In the genomic region with DNA sequence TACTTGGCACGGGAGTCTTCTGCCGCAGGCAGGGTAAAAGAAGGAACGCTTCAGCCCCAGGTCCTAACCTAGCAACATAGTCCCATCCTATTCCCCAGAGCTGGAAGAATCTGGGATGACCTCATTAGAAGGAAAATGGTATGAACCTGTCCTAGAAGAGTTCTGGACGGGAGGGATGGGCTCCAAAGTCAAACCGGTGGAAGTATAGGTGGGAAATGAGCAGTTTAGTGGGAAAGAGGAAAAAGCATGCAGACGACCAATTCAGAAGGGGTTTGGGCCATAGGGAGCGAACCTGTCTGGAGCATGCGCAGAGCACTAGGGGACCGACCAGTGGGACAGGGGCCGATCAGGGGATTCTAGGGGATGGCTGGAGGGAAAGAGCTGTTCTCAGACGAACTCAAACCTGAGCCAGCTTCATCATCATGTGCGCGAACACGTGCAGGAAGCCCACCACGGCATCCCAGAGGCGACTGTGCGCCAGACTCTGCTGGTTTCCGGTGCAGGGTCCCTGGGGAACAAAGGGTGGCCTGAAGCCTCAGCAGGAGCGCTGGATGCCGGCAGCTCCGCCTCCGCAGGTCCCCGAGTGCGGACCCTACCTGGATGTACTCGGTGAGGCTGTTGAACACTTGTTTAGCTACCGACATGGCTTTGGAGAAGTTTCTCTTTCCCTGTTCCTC, we compare ENCODE assay signal across 8 mouse cellular contexts. TPM values are rescaled to one million over a fixed set of nuclear protein-coding genes. Genes with fewer than 3 reads are reported as not detected.
A peak's percentile ranks its signal among the peaks of the same experiment; 100 is the strongest.
DNase-seq lines count a peak whose midpoint lies in the region; ATAC-seq lines count a peak whose summit lies in the region.

No protein-coding gene starts in this region.

- no peaks in the 10 kb centered on the region for H3K36me3 ChIP-seq in lung, embryonic 16.5 days (ENCODE audit: control insufficient read depth, insufficient read depth, low read length)
- H3K36me3 ChIP-seq in embryonic facial prominence, embryonic 11.5 days (replicated peaks; ENCODE audit: control insufficient read depth, insufficient read depth, low read depth, low read length) = no peaks in the 10 kb centered on the region
- peaks cover 7% of the 10 kb centered on the region; the same call in 1 of the 2 replicates for H3K36me3 ChIP-seq in liver, embryonic 12.5 days
- H3K36me3 ChIP-seq in stomach, embryonic 14.5 days (ENCODE audit: control insufficient read depth, insufficient read depth, low read length) = no peaks in the 10 kb centered on the region

- H3K9me3 ChIP-seq in lung, embryonic 16.5 days (ENCODE audit: control insufficient read depth, low read length) = no peaks in the 10 kb centered on the region
- H3K9me3 ChIP-seq in embryonic facial prominence, embryonic 11.5 days (replicated peaks; ENCODE audit: control insufficient read depth, low read length) = no peaks in the 10 kb centered on the region
- no peaks in the 10 kb centered on the region for H3K9me3 ChIP-seq in liver, embryonic 12.5 days (replicated peaks)
- H3K9me3 ChIP-seq in stomach, embryonic 14.5 days (ENCODE audit: control insufficient read depth, low read depth, low read length) = no peaks in the 10 kb centered on the region

- H3K4me2 ChIP-seq in lung, embryonic 16.5 days (ENCODE audit: low read depth, low read length) = peak overlapping the region; percentile 73
- peak overlapping the region; percentile 62 for H3K4me2 ChIP-seq in embryonic facial prominence, embryonic 11.5 days (ENCODE audit: low read depth, low read length)
- H3K4me2 ChIP-seq in liver, embryonic 12.5 days = peak overlapping the region; percentile 80
- H3K4me2 ChIP-seq in stomach, embryonic 14.5 days (replicated peaks; ENCODE audit: low read depth, low read length) = peak overlapping the region; percentile 84

- no peaks in the 10 kb centered on the region for H3K27me3 ChIP-seq in lung, embryonic 16.5 days (ENCODE audit: control insufficient read depth, insufficient read depth, low read depth, low read length)
- H3K27me3 ChIP-seq in embryonic facial prominence, embryonic 11.5 days (ENCODE audit: control insufficient read depth, insufficient read depth, low read length) = no peaks in the 10 kb centered on the region
- no peaks in the 10 kb centered on the region for H3K27me3 ChIP-seq in liver, embryonic 12.5 days (replicated peaks)
- no peaks in the 10 kb centered on the region for H3K27me3 ChIP-seq in stomach, embryonic 14.5 days (ENCODE audit: control insufficient read depth, insufficient read depth, low read length)

- no peak for DNase-seq in lung, postnatal 4 days
- DNase-seq in embryonic facial prominence, embryonic 11.5 days (ENCODE audit: low spot score) = peak; percentile 68
- DNase-seq in heart, postnatal 10 days = peak; percentile 21 to 46
- DNase-seq in frontal cortex, postnatal 10 days (ENCODE audit: low spot score in 2 of 2) = no peak
- no peak for DNase-seq in layer of hippocampus, adult 9-10 months (ENCODE audit: low spot score)

- H3K4me1 ChIP-seq in lung, embryonic 16.5 days (replicated peaks; ENCODE audit: control insufficient read depth, insufficient read depth, low read length) = peaks cover 19% of the 10 kb centered on the region
- H3K4me1 ChIP-seq in embryonic facial prominence, embryonic 11.5 days (ENCODE audit: control insufficient read depth, insufficient read depth, low read length) = no peaks in the 10 kb centered on the region
- peaks cover 35% of the 10 kb centered on the region for H3K4me1 ChIP-seq in liver, embryonic 12.5 days
- H3K4me1 ChIP-seq in stomach, embryonic 14.5 days (ENCODE audit: control insufficient read depth, insufficient read depth, low read length) = peaks cover 17% of the 10 kb centered on the region

- H3K4me3 ChIP-seq in lung, embryonic 16.5 days (ENCODE audit: low read length) = peak overlapping the region; percentile 42
- peak overlapping the region; percentile 32 for H3K4me3 ChIP-seq in embryonic facial prominence, embryonic 11.5 days (ENCODE audit: low read depth, low read length)
- H3K4me3 ChIP-seq in liver, embryonic 12.5 days = peak overlapping the region; percentile 58
- H3K4me3 ChIP-seq in stomach, embryonic 14.5 days (ENCODE audit: low read depth, low read length) = peak overlapping the region; percentile 35

- peak overlapping the region; percentile 63 for H3K9ac ChIP-seq in lung, embryonic 16.5 days (ENCODE audit: low read length)
- H3K9ac ChIP-seq in embryonic facial prominence, embryonic 11.5 days (replicated peaks; ENCODE audit: low read length) = peak overlapping the region; percentile 61
- peak overlapping the region; percentile 77 for H3K9ac ChIP-seq in liver, embryonic 12.5 days
- H3K9ac ChIP-seq in stomach, embryonic 14.5 days (replicated peaks; ENCODE audit: low read depth, low read length) = peak overlapping the region; percentile 40; the same call in 1 of the 2 replicates

- H3K27ac ChIP-seq in lung, embryonic 16.5 days (ENCODE audit: low read length) = no peak overlapping the region
- no peak overlapping the region for H3K27ac ChIP-seq in embryonic facial prominence, embryonic 11.5 days (replicated peaks; ENCODE audit: low read depth, low read length)
- H3K27ac ChIP-seq in liver, embryonic 12.5 days = peak overlapping the region; percentile 46
- no peak overlapping the region for H3K27ac ChIP-seq in stomach, embryonic 14.5 days (ENCODE audit: low read length)

- ATAC-seq in lung, embryonic 16.5 days (ENCODE audit: low read depth) = peak; percentile 22; the same call in 1 of the 2 replicates
- ATAC-seq in embryonic facial prominence, embryonic 11.5 days (replicated peaks; ENCODE audit: insufficient number of reproducible peaks, low FRiP score, low TSS enrichment, low read depth) = peak; percentile 61; the same call in 1 of the 2 replicates
- ATAC-seq in liver, embryonic 12.5 days = peak; percentile 61
- ATAC-seq in stomach, embryonic 14.5 days (ENCODE audit: insufficient number of reproducible peaks, insufficient read depth, low FRiP score, low read depth) = peak; percentile 17; the same call in 1 of the 2 replicates

- 1% methylated on average over 26 of the region's 26 CpGs for WGBS in lung, embryonic 16.5 days
- WGBS in embryonic facial prominence, embryonic 11.5 days = 2% methylated on average over 26 of the region's 26 CpGs
- under 1% methylated on average over 26 of the region's 26 CpGs for WGBS in liver, embryonic 12.5 days (ENCODE audit: insufficient replicate concordance)
- WGBS in stomach, embryonic 14.5 days = under 1% methylated on average over 26 of the region's 26 CpGs

- intact Hi-C loops in heart, postnatal 10 days (cut with DNase I) = loop anchor here (1.0 to 10.0 kb wide), 7 partner anchors 53 to 485 kb away; no protein-coding TSS in a partner anchor

RNA-seq across cellular contexts. Expression of a gene that starts 58.3 kb away (rescaled TPM):
- polyA plus RNA-seq in lung, embryonic 16.5 days (2015; fragmentation: Nextera tagmentation; extraction: Ambion mirVana) = 8.9 and 10.7 TPM in 2 replicates
- polyA plus RNA-seq in embryonic facial prominence, embryonic 11.5 days (2014; fragmentation: Nextera tagmentation; extraction: Ambion mirVana) = 6.4 and 8.1 TPM in 2 replicates
- 1 to 10 TPM; 2.0 to 2.2 TPM for total RNA-seq in heart, postnatal 10 days (2021)
- 33.3 and 35.0 TPM in 2 replicates for polyA plus RNA-seq in liver, embryonic 12.5 days (2016; fragmentation: Nextera tagmentation; extraction: Ambion mirVana)
- 8.5 and 11.3 TPM in 2 replicates for polyA plus RNA-seq in stomach, embryonic 14.5 days (2014; fragmentation: Nextera tagmentation; extraction: Ambion mirVana)

RNA-seq across cellular contexts. Expression of a gene that starts 58.5 kb away (rescaled TPM):
- polyA plus RNA-seq in lung, embryonic 16.5 days (2015; fragmentation: Nextera tagmentation; extraction: Ambion mirVana) = 366 and 367 TPM in 2 replicates
- 439 and 446 TPM in 2 replicates for polyA plus RNA-seq in embryonic facial prominence, embryonic 11.5 days (2014; fragmentation: Nextera tagmentation; extraction: Ambion mirVana)
- 100 to 1,000 TPM; 185 to 188 TPM for total RNA-seq in heart, postnatal 10 days (2021)
- polyA plus RNA-seq in liver, embryonic 12.5 days (2016; fragmentation: Nextera tagmentation; extraction: Ambion mirVana) = 325 and 336 TPM in 2 replicates
- polyA plus RNA-seq in stomach, embryonic 14.5 days (2014; fragmentation: Nextera tagmentation; extraction: Ambion mirVana) = 413 and 444 TPM in 2 replicates

Comparison
In these comparisons a context has a peak if more than half of its experiments do, and no peak if none do; other contexts are left out.
1. DNase-seq: peak in embryonic facial prominence, embryonic 11.5 days (single experiment) and heart, postnatal 10 days (2 of 2); none in lung, postnatal 4 days (0 of 2), frontal cortex, postnatal 10 days (0 of 2) and layer of hippocampus, adult 9-10 months (single experiment).
2. Peak in every context shown above with its lines, with median percentiles within 50 percentile points of each other: ATAC-seq, H3K4me2 ChIP-seq, H3K4me3 ChIP-seq and H3K9ac ChIP-seq.